Mouse (Mus musculus): ENCODE results near the gene Olfr823. TPM values are rescaled to one million over a fixed set of nuclear protein-coding genes. Genes with fewer than 3 reads are reported as not detected.

Gene Olfr823
- polyA plus RNA-seq (2021; fragmentation: Nextera tagmentation) = not detected in 2 replicates
- long read RNA-seq, experiment 1 = 0 reads
- long read RNA-seq, experiment 2 = 0 reads

DNA sequence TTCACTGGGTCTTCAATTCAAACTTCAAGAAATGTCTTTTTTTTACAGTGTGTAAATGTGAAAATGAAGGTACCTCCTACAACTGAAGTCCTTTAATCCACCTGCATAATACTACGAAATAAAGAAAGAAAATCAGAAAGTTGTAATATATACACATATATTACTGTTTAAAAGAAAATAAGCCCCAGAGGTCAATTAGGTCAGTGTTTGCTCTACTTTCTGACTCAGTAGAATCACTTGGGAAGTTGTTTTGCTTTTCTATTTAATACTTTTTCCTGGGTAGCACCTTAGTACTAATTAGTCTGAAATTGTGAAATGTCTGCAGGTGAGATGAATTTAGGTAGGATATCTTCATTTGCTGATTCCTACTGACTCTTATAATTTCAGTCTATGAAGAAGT, at the start of gene Olfr823:
Olfr823 (minus strand) TSS at position 101 of the 400 bp plus-strand sequence.

DNA sequence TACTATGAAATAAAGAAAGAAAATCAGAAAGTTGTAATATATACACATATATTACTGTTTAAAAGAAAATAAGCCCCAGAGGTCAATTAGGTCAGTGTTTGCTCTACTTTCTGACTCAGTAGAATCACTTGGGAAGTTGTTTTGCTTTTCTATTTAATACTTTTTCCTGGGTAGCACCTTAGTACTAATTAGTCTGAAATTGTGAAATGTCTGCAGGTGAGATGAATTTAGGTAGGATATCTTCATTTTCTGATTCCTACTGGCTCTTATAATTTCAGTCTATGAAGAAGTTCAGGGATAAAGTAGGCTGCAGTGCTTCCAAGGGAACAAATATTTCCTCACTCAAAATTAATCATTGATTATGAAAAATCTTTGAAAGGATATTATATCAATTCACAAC, 14.7 kb upstream of the Olfr823 start, which contains the start of gene Olfr824:
Olfr824 (minus strand) TSS at position 101 of the 400 bp plus-strand sequence.

DNA sequence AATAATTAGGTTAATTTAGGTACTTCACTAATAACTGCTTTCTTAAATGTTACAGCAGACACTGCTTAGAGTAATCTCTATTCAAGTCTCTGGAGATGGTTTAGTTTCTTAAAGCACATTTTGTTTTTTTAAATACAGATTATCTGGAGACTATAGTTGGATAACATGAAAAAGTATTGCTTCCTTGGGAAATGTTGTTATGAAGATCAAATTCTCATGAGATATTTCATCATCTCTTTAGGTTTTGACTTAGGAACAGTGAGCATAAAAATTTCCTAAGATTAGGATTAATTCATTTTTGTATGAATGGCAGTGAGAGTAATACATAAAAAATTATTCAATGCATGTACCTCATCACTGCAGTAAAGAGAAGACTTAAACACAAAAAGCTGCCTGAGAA, 44.3 kb downstream of the Olfr823 start, which contains the start of gene Olfr822:
Olfr822 (plus strand) TSS at position 301 of the 400 bp plus-strand sequence.

Other genes starting within 250 kb of the Olfr823 start
- gene Olfr814, start 235.5 kb downstream of the Olfr823 start, polyA plus RNA-seq (2021; fragmentation: Nextera tagmentation) = not detected in 2 replicates
- not detected in 2 replicates for gene Olfr815, start 209.5 kb downstream of the Olfr823 start, polyA plus RNA-seq (2021; fragmentation: Nextera tagmentation)
- gene Olfr816, start 199.8 kb downstream of the Olfr823 start, polyA plus RNA-seq (2021; fragmentation: Nextera tagmentation) = not detected in 2 replicates
- not detected in 2 replicates for gene Olfr818, start 166.3 kb downstream of the Olfr823 start, polyA plus RNA-seq (2021; fragmentation: Nextera tagmentation)
- gene Olfr819, start 148.1 kb downstream of the Olfr823 start, polyA plus RNA-seq (2021; fragmentation: Nextera tagmentation) = not detected in 2 replicates
- gene Olfr247, start 139.2 kb downstream of the Olfr823 start, polyA plus RNA-seq (2021; fragmentation: Nextera tagmentation) = not detected in 2 replicates
- 0.03 TPM in 1 of 2 replicates, not detected in the other for gene Gm10310, start 130.3 kb downstream of the Olfr823 start, polyA plus RNA-seq (2021; fragmentation: Nextera tagmentation)
- not detected in 2 replicates for gene Olfr820, start 102.8 kb downstream of the Olfr823 start, polyA plus RNA-seq (2021; fragmentation: Nextera tagmentation)
- not detected in 2 replicates for gene Olfr821, start 85.0 kb downstream of the Olfr823 start, polyA plus RNA-seq (2021; fragmentation: Nextera tagmentation)
- gene Olfr822, start 44.2 kb downstream of the Olfr823 start, polyA plus RNA-seq (2021; fragmentation: Nextera tagmentation) = not detected in 2 replicates
- not detected in 2 replicates for gene Olfr824, start 14.6 kb upstream of the Olfr823 start, polyA plus RNA-seq (2021; fragmentation: Nextera tagmentation)
- gene Olfr825, start 51.4 kb upstream of the Olfr823 start, polyA plus RNA-seq (2021; fragmentation: Nextera tagmentation) = not detected in 2 replicates
- not detected in 2 replicates for gene Olfr826, start 68.8 kb upstream of the Olfr823 start, polyA plus RNA-seq (2021; fragmentation: Nextera tagmentation)
- not detected in 2 replicates for gene Olfr827, start 99.0 kb upstream of the Olfr823 start, polyA plus RNA-seq (2021; fragmentation: Nextera tagmentation)
- 0.23 TPM in 1 of 2 replicates, not detected in the other for gene Neurod4, start 164.9 kb upstream of the Olfr823 start, polyA plus RNA-seq (2021; fragmentation: Nextera tagmentation)
- gene Tespa1, start 207.5 kb upstream of the Olfr823 start, polyA plus RNA-seq (2021; fragmentation: Nextera tagmentation) = not detected in 2 replicates